Mouse (Mus musculus) layer of hippocampus, postnatal 25 days (tissue): ENCODE data around the gene Lag3. TPM values are rescaled to one million over a fixed set of nuclear protein-coding genes. Genes with fewer than 3 reads are reported as not detected.

Source experiments
- DNase-seq, 2 experiments: peaks; one replicate each; pipeline ENCODE4 v3.0.0; 2022; ENCODE audit warnings: mixed read lengths in 2 of 2, low spot score in 1 of 2; ENCODE audit errors: extremely low spot score in 1 of 2
- total RNA-seq, 2 experiments: library from RNA; stranded (reverse); gene quantifications; 2 replicates each; pipeline ENCODE4 v1.2.3; 2021

Gene Lag3
- total RNA-seq, 2 experiments from 2014 or later = 2.4 to 2.6 TPM

- no peak for DNase-seq
These were observed 9.0 kb upstream of the Lag3 start for GRCm38 (mm10) chr6:124920318-124921085.

GRCm38 (mm10) chr6:124919695-124920317 lies 8.3 kb upstream of the Lag3 start, which contains the start of gene Ptms:
Gene Ptms (minus strand): TSS chr6:124920103.
- peak; percentile 80 to 85 for DNase-seq

- DNase-seq = no peak
These were observed 7.6 kb upstream of the Lag3 start for GRCm38 (mm10) chr6:124918890-124919627.

- DNase-seq = no peak
These were observed 6.8 kb upstream of the Lag3 start for GRCm38 (mm10) chr6:124918331-124918690.

- peak; percentile 80 to 83 for DNase-seq
These were observed 6.2 kb upstream of the Lag3 start for GRCm38 (mm10) chr6:124917518-124918330.

GRCm38 (mm10) chr6:124916695-124917517 lies 5.4 kb upstream of the Lag3 start:
- peak; percentile 91 to 92 for DNase-seq

- DNase-seq = peak; percentile 46 to 48
These were observed 4.6 kb upstream of the Lag3 start for GRCm38 (mm10) chr6:124915942-124916694.

- no peak for DNase-seq
These were observed 3.8 kb upstream of the Lag3 start for GRCm38 (mm10) chr6:124915160-124915941.

GRCm38 (mm10) chr6:124914511-124914910 lies 3.0 kb upstream of the Lag3 start:
- DNase-seq = no peak

GRCm38 (mm10) chr6:124913721-124914285 lies 2.3 kb upstream of the Lag3 start:
- no peak for DNase-seq

GRCm38 (mm10) chr6:124913214-124913613 lies 1.7 kb upstream of the Lag3 start:
- DNase-seq = no peak

- no peak for DNase-seq
These were observed 1.5 kb downstream of the Lag3 start for GRCm38 (mm10) chr6:124910032-124910431.

- DNase-seq = no peak
These were observed 3.7 kb downstream of the Lag3 start for GRCm38 (mm10) chr6:124907767-124908166.

- DNase-seq = no peak
These were observed 6.3 kb downstream of the Lag3 start for GRCm38 (mm10) chr6:124904991-124905860.

- peak in 1 of 2 experiments; percentile 33 for DNase-seq
These were observed 7.1 kb downstream of the Lag3 start for GRCm38 (mm10) chr6:124904161-124904981.

GRCm38 (mm10) chr6:124903580-124904151 lies 7.8 kb downstream of the Lag3 start:
- peak; percentile 93 to 95 for DNase-seq
